Mouse (Mus musculus): ENCODE measurements around the gene Rnf185. TPM values are rescaled to one million over a fixed set of nuclear protein-coding genes. Genes with fewer than 3 reads are reported as not detected.

Rnf185 gene
- polyA plus RNA-seq, 1 experiment from 2014 or later: 43.0 TPM

DNA sequence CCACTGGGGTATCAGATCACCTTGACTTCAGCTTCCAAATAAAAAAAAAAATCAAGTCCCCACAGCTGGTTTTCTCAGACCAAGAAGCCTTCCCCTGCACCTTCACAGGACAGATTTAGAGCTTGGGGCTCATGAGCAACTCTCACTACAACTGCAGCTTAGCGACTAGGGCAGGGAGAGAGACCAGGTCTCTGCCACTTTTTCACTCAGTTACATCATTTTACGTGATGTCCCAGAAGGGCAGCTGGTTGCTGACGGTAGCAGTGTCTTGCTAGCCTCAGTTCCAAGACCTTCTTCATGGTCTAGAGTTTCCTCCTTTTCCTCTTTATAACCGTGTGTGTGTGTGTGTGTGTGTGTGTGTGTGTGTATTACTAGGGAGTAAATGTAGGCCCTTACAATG, 18.4 kb downstream of the Rnf185 start:
- no peak overlapping the region for H3K4me2 ChIP-seq (ENCODE audit: low read length)
- no peak overlapping the region for H3K4me3 ChIP-seq (ENCODE audit: low read length)
- H3K36me3 ChIP-seq (ENCODE audit: control insufficient read depth, insufficient read depth, low read length): no peaks in the 10 kb centered on the region
- H3K27ac ChIP-seq (ENCODE audit: low read depth, low read length): no peak overlapping the region
- 78% methylated on average over 4 of the region's 4 CpGs for WGBS
- no peak for ATAC-seq
- H3K4me1 ChIP-seq (ENCODE audit: control insufficient read depth, insufficient read depth, low read depth, low read length): no peaks in the 10 kb centered on the region
- H3K9me3 ChIP-seq (ENCODE audit: control insufficient read depth, low read length): no peaks in the 10 kb centered on the region
- H3K9ac ChIP-seq (ENCODE audit: low read depth, low read length): no peak overlapping the region
- H3K27me3 ChIP-seq (replicated peaks; ENCODE audit: control insufficient read depth, insufficient read depth, low read length): no peaks in the 10 kb centered on the region

- no peak overlapping the region for H3K9ac ChIP-seq (ENCODE audit: low read depth, low read length)
- H3K27ac ChIP-seq (ENCODE audit: low read depth, low read length): no peak overlapping the region
- H3K4me3 ChIP-seq (ENCODE audit: low read length): no peak overlapping the region
- no peak overlapping the region for H3K4me2 ChIP-seq (ENCODE audit: low read length)
- ATAC-seq: no peak
- no peaks in the 10 kb centered on the region for H3K27me3 ChIP-seq (replicated peaks; ENCODE audit: control insufficient read depth, insufficient read depth, low read length)
- H3K4me1 ChIP-seq (ENCODE audit: control insufficient read depth, insufficient read depth, low read depth, low read length): no peaks in the 10 kb centered on the region
- WGBS: 92% methylated on average over 6 of the region's 6 CpGs
- H3K36me3 ChIP-seq (ENCODE audit: control insufficient read depth, insufficient read depth, low read length): no peaks in the 10 kb centered on the region
- no peaks in the 10 kb centered on the region for H3K9me3 ChIP-seq (ENCODE audit: control insufficient read depth, low read length)
Observed at GRCm38 (mm10) chr11:3431976-3432603, 20.1 kb downstream of the Rnf185 start.

- H3K4me2 ChIP-seq (ENCODE audit: low read length): no peak overlapping the region
- WGBS: 90% methylated on average over 3 of the region's 3 CpGs
Observed at GRCm38 (mm10) chr11:3431515-3431914, 20.6 kb downstream of the Rnf185 start.

DNA sequence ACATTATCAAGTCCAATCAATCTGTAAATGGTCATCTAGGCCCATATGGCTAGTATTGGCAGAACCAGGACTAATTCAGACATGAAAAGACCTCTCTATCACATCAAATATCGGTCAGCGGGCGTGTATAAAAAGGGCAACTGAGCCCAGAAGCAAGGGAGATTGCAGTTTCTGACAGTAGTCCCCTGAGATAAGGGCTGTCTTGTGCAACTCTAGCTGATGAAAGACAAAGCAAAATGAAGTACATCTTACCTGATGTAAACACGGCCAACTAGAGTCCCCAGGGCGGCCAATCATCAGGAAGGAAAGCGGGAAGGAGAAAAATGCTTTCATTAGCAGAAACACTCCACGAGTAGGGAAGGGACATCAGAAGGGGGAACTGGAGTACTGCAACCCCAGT, 23.5 kb downstream of the Rnf185 start:
- no peaks in the 10 kb centered on the region for H3K4me1 ChIP-seq (ENCODE audit: control insufficient read depth, insufficient read depth, low read depth, low read length)
- no peak overlapping the region for H3K4me3 ChIP-seq (ENCODE audit: low read length)
- H3K4me2 ChIP-seq (ENCODE audit: low read length): no peak overlapping the region
- no peak overlapping the region for H3K27ac ChIP-seq (ENCODE audit: low read depth, low read length)
- H3K36me3 ChIP-seq (ENCODE audit: control insufficient read depth, insufficient read depth, low read length): peaks cover 18% of the 10 kb centered on the region
- no peaks in the 10 kb centered on the region for H3K9me3 ChIP-seq (ENCODE audit: control insufficient read depth, low read length)
- no peak for ATAC-seq
- H3K27me3 ChIP-seq (replicated peaks; ENCODE audit: control insufficient read depth, insufficient read depth, low read length): no peaks in the 10 kb centered on the region
- 78% methylated on average over 7 of the region's 7 CpGs for WGBS
- no peak overlapping the region for H3K9ac ChIP-seq (ENCODE audit: low read depth, low read length)

More at GRCm38 (mm10) chr11:3431515-3431914, 20.6 kb downstream of the Rnf185 start:
- Histone ChIP-seq H3K4me3 (ENCODE audit: low read length) (no peak overlapping the region), H3K9ac (ENCODE audit: low read depth, low read length) (no peak overlapping the region), H3K9me3 (ENCODE audit: control insufficient read depth, low read length) (no peaks in the 10 kb centered on the region), H3K4me1 (ENCODE audit: control insufficient read depth, insufficient read depth, low read depth, low read length) (no peaks in the 10 kb centered on the region), H3K36me3 (ENCODE audit: control insufficient read depth, insufficient read depth, low read length) (no peaks in the 10 kb centered on the region), H3K27ac (ENCODE audit: low read depth, low read length) (no peak overlapping the region), H3K27me3 (replicated peaks; ENCODE audit: control insufficient read depth, insufficient read depth, low read length) (no peaks in the 10 kb centered on the region)
- ATAC-seq: no peak

GRCm38 (mm10) chr11:3427697-3428230, 24.4 kb downstream of the Rnf185 start:
- no peak for ATAC-seq
- Histone ChIP-seq H3K27ac (ENCODE audit: low read depth, low read length) (no peak overlapping the region), H3K4me3 (ENCODE audit: low read length) (no peak overlapping the region), H3K9me3 (ENCODE audit: control insufficient read depth, low read length) (no peaks in the 10 kb centered on the region), H3K4me1 (ENCODE audit: control insufficient read depth, insufficient read depth, low read depth, low read length) (no peaks in the 10 kb centered on the region), H3K36me3 (ENCODE audit: control insufficient read depth, insufficient read depth, low read length) (peaks cover 20% of the 10 kb centered on the region), H3K27me3 (replicated peaks; ENCODE audit: control insufficient read depth, insufficient read depth, low read length) (no peaks in the 10 kb centered on the region), H3K4me2 (ENCODE audit: low read length) (no peak overlapping the region), H3K9ac (ENCODE audit: low read depth, low read length) (no peak overlapping the region)
- 90% methylated on average over 3 of the region's 3 CpGs for WGBS

DNA sequence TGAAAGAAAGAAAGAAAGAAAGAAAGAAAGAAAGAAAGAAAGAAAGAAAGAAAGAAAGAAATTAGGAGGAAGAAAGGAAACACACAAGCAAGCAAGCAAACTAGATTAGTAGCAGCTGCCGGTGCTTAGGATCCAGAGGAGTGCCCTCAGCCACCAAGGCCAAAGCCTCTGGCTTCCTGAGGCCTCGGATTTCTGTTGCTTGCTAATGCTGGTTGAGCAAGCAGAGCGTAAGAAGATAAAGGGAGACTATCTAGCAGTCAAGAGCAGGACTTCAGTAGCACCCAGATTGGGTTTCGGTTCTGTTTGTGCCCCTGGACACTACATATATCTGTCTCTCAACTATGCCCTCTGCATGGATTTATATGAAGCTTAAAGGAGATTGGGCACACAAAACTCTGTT, 29.9 kb downstream of the Rnf185 start:
- Histone ChIP-seq H3K27me3 (replicated peaks; ENCODE audit: control insufficient read depth, insufficient read depth, low read length) (no peaks in the 10 kb centered on the region), H3K4me3 (ENCODE audit: low read length) (no peak overlapping the region), H3K4me2 (ENCODE audit: low read length) (no peak overlapping the region), H3K9ac (ENCODE audit: low read depth, low read length) (no peak overlapping the region), H3K4me1 (ENCODE audit: control insufficient read depth, insufficient read depth, low read depth, low read length) (no peaks in the 10 kb centered on the region), H3K9me3 (ENCODE audit: control insufficient read depth, low read length) (no peaks in the 10 kb centered on the region), H3K27ac (ENCODE audit: low read depth, low read length) (no peak overlapping the region), H3K36me3 (ENCODE audit: control insufficient read depth, insufficient read depth, low read length) (peaks cover 34% of the 10 kb centered on the region)
- 84% methylated on average over 4 of the region's 4 CpGs for WGBS
- no peak for ATAC-seq

DNA sequence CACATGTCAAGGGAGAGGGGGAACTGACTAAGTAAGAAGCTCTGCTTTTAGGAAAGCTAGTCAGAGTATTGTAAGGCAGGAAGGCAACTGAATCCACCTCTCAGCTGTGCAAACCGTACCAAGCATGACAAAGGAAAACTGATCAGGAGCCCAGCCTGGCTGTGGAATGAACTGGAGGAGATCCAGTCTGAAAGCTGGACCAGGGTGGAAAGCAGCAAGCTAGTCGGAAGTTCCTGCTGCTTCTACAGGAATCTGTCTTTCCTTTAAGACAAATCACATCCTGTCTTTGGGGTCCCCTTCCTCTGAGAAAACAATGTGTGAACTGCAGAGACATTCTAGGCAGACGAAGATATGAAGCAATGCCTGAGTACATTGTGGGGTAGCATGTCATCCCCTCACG, 33.4 kb downstream of the Rnf185 start:
- no peak overlapping the region for H3K27ac ChIP-seq (ENCODE audit: low read depth, low read length)
- H3K4me2 ChIP-seq (ENCODE audit: low read length): no peak overlapping the region

GRCm38 (mm10) chr11:3417795-3418194, 34.4 kb downstream of the Rnf185 start:
- Histone ChIP-seq H3K9ac (ENCODE audit: low read depth, low read length) (no peak overlapping the region), H3K4me3 (ENCODE audit: low read length) (no peak overlapping the region), H3K9me3 (ENCODE audit: control insufficient read depth, low read length) (no peaks in the 10 kb centered on the region), H3K27me3 (replicated peaks; ENCODE audit: control insufficient read depth, insufficient read depth, low read length) (no peaks in the 10 kb centered on the region), H3K36me3 (ENCODE audit: control insufficient read depth, insufficient read depth, low read length) (peaks cover 27% of the 10 kb centered on the region), H3K27ac (ENCODE audit: low read depth, low read length) (no peak overlapping the region), H3K4me2 (ENCODE audit: low read length) (no peak overlapping the region), H3K4me1 (ENCODE audit: control insufficient read depth, insufficient read depth, low read depth, low read length) (no peaks in the 10 kb centered on the region)
- no peak for ATAC-seq
- 85% methylated on average over 6 of the region's 6 CpGs for WGBS

More for the DNA sequence above, 33.4 kb downstream of the Rnf185 start:
- Histone ChIP-seq H3K4me3 (ENCODE audit: low read length) (no peak overlapping the region), H3K36me3 (ENCODE audit: control insufficient read depth, insufficient read depth, low read length) (peaks cover 29% of the 10 kb centered on the region), H3K9ac (ENCODE audit: low read depth, low read length) (no peak overlapping the region), H3K27me3 (replicated peaks; ENCODE audit: control insufficient read depth, insufficient read depth, low read length) (no peaks in the 10 kb centered on the region), H3K4me1 (ENCODE audit: control insufficient read depth, insufficient read depth, low read depth, low read length) (no peaks in the 10 kb centered on the region), H3K9me3 (ENCODE audit: control insufficient read depth, low read length) (no peaks in the 10 kb centered on the region)
- no peak for ATAC-seq
- 85% methylated on average over 4 of the region's 4 CpGs for WGBS

GRCm38 (mm10) chr11:3416399-3416798, 35.8 kb downstream of the Rnf185 start:
- Histone ChIP-seq H3K9ac (ENCODE audit: low read depth, low read length) (no peak overlapping the region), H3K4me1 (ENCODE audit: control insufficient read depth, insufficient read depth, low read depth, low read length) (no peaks in the 10 kb centered on the region), H3K4me2 (ENCODE audit: low read length) (no peak overlapping the region), H3K27me3 (replicated peaks; ENCODE audit: control insufficient read depth, insufficient read depth, low read length) (no peaks in the 10 kb centered on the region), H3K9me3 (ENCODE audit: control insufficient read depth, low read length) (no peaks in the 10 kb centered on the region), H3K27ac (ENCODE audit: low read depth, low read length) (no peak overlapping the region), H3K36me3 (ENCODE audit: control insufficient read depth, insufficient read depth, low read length) (peaks cover 27% of the 10 kb centered on the region), H3K4me3 (ENCODE audit: low read length) (no peak overlapping the region)
- no peak for ATAC-seq
- WGBS: 92% methylated on average over 3 of the region's 3 CpGs
